Mouse (Mus musculus) layer of hippocampus, adult 9-11 months (tissue): ENCODE measurements at regions not wholly inside any gene's neighbourhood (a gene's known extent, or its start where the extent isn't known, plus 50 kb on each side); places are given as distances from the start of the nearest gene placed in this dataset.
"Not testable (repeated sequence)": the region's sequence is repeated elsewhere in the genome, so short reads cannot be mapped to it uniquely, and the experiment has no call there.

ENCODE experiments used
- DNase-seq: peaks from one replicate; pipeline ENCODE4 v3.0.0; 2022

- DNase-seq = no peak
These were observed 969.9 kb downstream of the Diaph3 start for GRCm38 (mm10) chr14:86171118-86171517.

- peak; percentile 94 for DNase-seq
These were observed 981.9 kb downstream of the Diaph3 start for GRCm38 (mm10) chr14:86159151-86159550.

- DNase-seq = no peak
These were observed 986.3 kb downstream of the Diaph3 start for GRCm38 (mm10) chr14:86154688-86155087.

GRCm38 (mm10) chr14:86151276-86151675 is 989.8 kb downstream of the Diaph3 start:
- DNase-seq = no peak

- DNase-seq = no peak
These were observed 990.6 kb downstream of the Diaph3 start for GRCm38 (mm10) chr14:86150329-86150866.

GRCm38 (mm10) chr14:86115254-86116057 is 1025.6 kb downstream of the Diaph3 start:
- DNase-seq = no peak

- DNase-seq = no peak
These were observed 1039.5 kb downstream of the Diaph3 start for GRCm38 (mm10) chr14:86101497-86101896.

- no peak for DNase-seq
These were observed 1070.5 kb downstream of the Diaph3 start for GRCm38 (mm10) chr14:86070313-86071100.

- no peak for DNase-seq
These were observed 1071.7 kb downstream of the Diaph3 start for GRCm38 (mm10) chr14:86069329-86069728.

GRCm38 (mm10) chr14:86067743-86068142 is 1073.3 kb downstream of the Diaph3 start:
- no peak for DNase-seq

GRCm38 (mm10) chr14:86063620-86063943 is 1077.5 kb downstream of the Diaph3 start:
- no peak for DNase-seq

GRCm38 (mm10) chr14:86062885-86063619 is 1078.0 kb downstream of the Diaph3 start:
- peak; percentile 6 for DNase-seq

- DNase-seq = no peak
These were observed 1084.0 kb downstream of the Diaph3 start for GRCm38 (mm10) chr14:86056991-86057390.

- DNase-seq = no peak
These were observed 1086.4 kb downstream of the Diaph3 start for GRCm38 (mm10) chr14:86054668-86055067.

- no peak for DNase-seq
These were observed 1111.6 kb downstream of the Diaph3 start for GRCm38 (mm10) chr14:86029401-86029800.

- not testable (repeated sequence) for DNase-seq
These were observed 1123.4 kb downstream of the Diaph3 start for GRCm38 (mm10) chr14:86017611-86018010.
